Mouse (Mus musculus): ENCODE measurements at regions not wholly inside any gene's neighbourhood (a gene's known extent, or its start where the extent isn't known, plus 50 kb on each side); places are given as distances from the start of the nearest gene placed in this dataset.

DNA sequence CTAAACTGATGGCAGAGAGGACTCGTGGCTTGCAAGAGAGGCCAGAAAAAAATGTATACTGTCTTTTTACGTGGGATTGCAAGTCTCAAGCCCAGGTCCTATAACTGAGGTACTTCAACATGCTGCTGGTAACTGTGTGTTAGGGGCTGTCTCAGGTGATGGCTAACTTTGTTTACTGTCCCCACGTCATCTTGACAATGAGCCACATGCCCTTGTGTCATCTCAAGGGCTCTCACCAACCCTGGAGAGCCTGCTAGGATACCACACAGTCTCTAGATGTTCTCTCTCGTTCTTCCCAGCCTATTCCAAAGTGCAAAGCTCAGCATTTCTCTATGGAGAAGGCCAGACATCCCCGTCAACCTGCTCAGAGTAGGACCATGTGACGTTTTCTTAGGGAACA, 340.6 kb upstream of the Tbx3 start:
- H3K27ac ChIP-seq: no peak overlapping the region
- 81% methylated on average over 6 of the region's 6 CpGs for WGBS
- no peak overlapping the region for H3K4me3 ChIP-seq
- no peaks in the 10 kb centered on the region for H3K36me3 ChIP-seq
- no peak overlapping the region for H3K4me2 ChIP-seq (replicated peaks)
- H3K4me1 ChIP-seq: no peaks in the 10 kb centered on the region
- ATAC-seq (ENCODE audit: low FRiP score): no peak
- H3K27me3 ChIP-seq: peaks cover 4% of the 10 kb centered on the region; the same call in 1 of the 2 replicates
- no peak overlapping the region for H3K9ac ChIP-seq
- no peaks in the 10 kb centered on the region for H3K9me3 ChIP-seq (replicated peaks)

DNA sequence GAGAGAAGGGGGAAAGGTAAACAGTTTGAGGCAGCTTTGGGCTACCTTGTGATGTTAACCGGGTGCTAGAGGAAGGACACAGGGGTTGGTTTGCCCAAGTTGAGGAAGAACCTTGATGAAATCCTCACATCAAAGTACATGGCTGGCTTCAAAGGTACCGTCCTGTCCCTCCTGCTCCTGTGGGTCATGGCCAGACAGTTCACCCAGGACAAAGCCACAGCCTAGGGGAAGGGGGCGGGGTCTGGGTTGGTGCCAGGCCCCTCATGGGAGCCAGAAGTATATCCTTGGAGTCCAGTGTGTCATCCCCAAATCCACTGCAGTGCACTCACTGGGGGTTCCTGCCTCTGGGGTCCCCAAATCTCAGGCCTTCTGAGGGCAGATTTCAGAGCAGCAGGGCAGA, 339.0 kb upstream of the Tbx3 start:
- no peak overlapping the region for H3K9ac ChIP-seq
- ATAC-seq (ENCODE audit: low FRiP score): no peak
- 0 out of 2 replicates have a peak, but pooled peaks cover 4% of the 10 kb centered on the region for H3K27me3 ChIP-seq
- no peaks in the 10 kb centered on the region for H3K9me3 ChIP-seq (replicated peaks)
- no peaks in the 10 kb centered on the region for H3K36me3 ChIP-seq
- WGBS: 66% methylated on average over 3 of the region's 3 CpGs
- H3K4me2 ChIP-seq (replicated peaks): no peak overlapping the region
- H3K27ac ChIP-seq: no peak overlapping the region
- no peaks in the 10 kb centered on the region for H3K4me1 ChIP-seq
- no peak overlapping the region for H3K4me3 ChIP-seq

DNA sequence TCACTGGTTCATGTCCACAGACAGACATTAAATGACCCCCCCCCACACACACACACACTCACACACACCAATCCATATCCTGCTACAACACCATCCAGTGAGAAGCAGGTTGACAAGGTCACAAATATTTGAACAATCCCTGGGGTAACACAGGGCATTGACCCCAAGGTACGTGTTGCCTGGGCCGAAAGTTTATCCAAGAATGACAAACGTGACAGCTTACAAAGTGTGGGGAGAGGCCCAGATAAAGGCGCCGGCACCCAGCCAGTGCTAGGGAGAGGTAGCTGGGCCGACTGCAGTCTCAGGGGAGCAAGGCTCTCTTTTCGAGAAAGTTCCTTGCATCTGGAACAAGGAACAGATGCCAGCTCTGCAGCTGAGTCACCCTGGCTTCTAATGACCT, 337.8 kb upstream of the Tbx3 start:
- 59% methylated on average over 7 of the region's 7 CpGs for WGBS
- 0 out of 2 replicates have a peak, but pooled peaks cover 4% of the 10 kb centered on the region for H3K27me3 ChIP-seq
- H3K4me3 ChIP-seq: no peak overlapping the region
- no peak for ATAC-seq (ENCODE audit: low FRiP score)
- H3K36me3 ChIP-seq: no peaks in the 10 kb centered on the region
- H3K9ac ChIP-seq: no peak overlapping the region
- no peaks in the 10 kb centered on the region for H3K9me3 ChIP-seq (replicated peaks)
- H3K4me1 ChIP-seq: no peaks in the 10 kb centered on the region
- H3K27ac ChIP-seq: no peak overlapping the region
- H3K4me2 ChIP-seq (replicated peaks): no peak overlapping the region

- Histone ChIP-seq H3K36me3 (no peaks in the 10 kb centered on the region), H3K9me3 (replicated peaks) (no peaks in the 10 kb centered on the region), H3K27me3 (0 out of 2 replicates have a peak, but pooled peaks cover 4% of the 10 kb centered on the region), H3K9ac (no peak overlapping the region), H3K4me2 (replicated peaks) (no peak overlapping the region), H3K4me3 (no peak overlapping the region), H3K4me1 (no peaks in the 10 kb centered on the region), H3K27ac (no peak overlapping the region)
- no peak for ATAC-seq (ENCODE audit: low FRiP score)
- 95% methylated on average over 2 of the region's 2 CpGs for WGBS
These were observed 335.3 kb upstream of the Tbx3 start for GRCm38 (mm10) chr5:119335211-119335610.

- no peak for ATAC-seq (ENCODE audit: low FRiP score)
- WGBS: 86% methylated on average over 5 of the region's 6 CpGs
These were observed 334.5 kb upstream of the Tbx3 start for GRCm38 (mm10) chr5:119335979-119336378.

GRCm38 (mm10) chr5:119337739-119338138, 332.7 kb upstream of the Tbx3 start:
- Histone ChIP-seq H3K9ac (no peak overlapping the region), H3K27ac (no peak overlapping the region), H3K36me3 (no peaks in the 10 kb centered on the region), H3K4me3 (no peak overlapping the region), H3K4me2 (replicated peaks) (no peak overlapping the region), H3K27me3 (0 out of 2 replicates have a peak, but pooled peaks cover 4% of the 10 kb centered on the region), H3K4me1 (no peaks in the 10 kb centered on the region), H3K9me3 (replicated peaks) (no peaks in the 10 kb centered on the region)
- no peak for ATAC-seq (ENCODE audit: low FRiP score)
- 81% methylated on average over 4 of the region's 4 CpGs for WGBS

More at GRCm38 (mm10) chr5:119335979-119336378, 334.5 kb upstream of the Tbx3 start:
- Histone ChIP-seq H3K27ac (no peak overlapping the region), H3K4me3 (no peak overlapping the region), H3K9ac (no peak overlapping the region), H3K36me3 (no peaks in the 10 kb centered on the region), H3K4me2 (replicated peaks) (no peak overlapping the region), H3K27me3 (0 out of 2 replicates have a peak, but pooled peaks cover 4% of the 10 kb centered on the region), H3K4me1 (no peaks in the 10 kb centered on the region), H3K9me3 (replicated peaks) (no peaks in the 10 kb centered on the region)

GRCm38 (mm10) chr5:119338711-119339110, 331.8 kb upstream of the Tbx3 start:
- Histone ChIP-seq H3K4me3 (no peak overlapping the region), H3K4me2 (replicated peaks) (no peak overlapping the region), H3K36me3 (no peaks in the 10 kb centered on the region), H3K9me3 (replicated peaks) (no peaks in the 10 kb centered on the region), H3K9ac (no peak overlapping the region), H3K27ac (no peak overlapping the region), H3K4me1 (no peaks in the 10 kb centered on the region), H3K27me3 (0 out of 2 replicates have a peak, but pooled peaks cover 4% of the 10 kb centered on the region)
- WGBS: 91% methylated on average over 6 of the region's 6 CpGs
- ATAC-seq (ENCODE audit: low FRiP score): no peak

- ATAC-seq (ENCODE audit: low FRiP score): no peak
- Histone ChIP-seq H3K27me3 (no peaks in the 10 kb centered on the region), H3K27ac (no peak overlapping the region), H3K9ac (no peak overlapping the region), H3K9me3 (replicated peaks) (no peaks in the 10 kb centered on the region), H3K36me3 (no peaks in the 10 kb centered on the region), H3K4me2 (replicated peaks) (no peak overlapping the region), H3K4me3 (no peak overlapping the region), H3K4me1 (peaks cover 5% of the 10 kb centered on the region; the same call in 1 of the 2 replicates)
- 51% methylated on average over 4 of the region's 4 CpGs for WGBS
These were observed 322.2 kb upstream of the Tbx3 start for GRCm38 (mm10) chr5:119348303-119348702.

DNA sequence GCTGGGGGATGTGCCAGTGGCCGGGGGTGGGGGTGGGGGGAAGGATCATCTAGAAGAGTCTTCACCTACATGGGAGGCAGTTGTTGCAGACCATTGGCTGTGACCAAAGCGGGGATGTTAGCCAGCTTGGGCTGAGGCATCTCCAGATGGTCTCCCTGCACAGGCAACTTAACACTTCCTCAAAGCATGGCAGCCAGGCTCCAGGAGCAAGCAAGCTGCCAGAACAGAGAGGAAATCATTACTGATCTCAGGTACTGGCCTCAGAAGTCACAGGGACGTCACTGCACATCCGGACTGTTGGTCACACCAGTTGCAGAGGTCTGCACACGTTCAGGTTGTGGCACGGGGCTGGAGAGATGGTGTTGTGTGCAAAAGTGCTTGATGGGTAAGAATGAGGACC, 321.1 kb upstream of the Tbx3 start:
- 83% methylated on average over 6 of the region's 6 CpGs for WGBS
- no peak overlapping the region for H3K4me3 ChIP-seq
- ATAC-seq (ENCODE audit: low FRiP score): no peak
- no peaks in the 10 kb centered on the region for H3K27me3 ChIP-seq
- no peak overlapping the region for H3K9ac ChIP-seq
- no peaks in the 10 kb centered on the region for H3K36me3 ChIP-seq
- peaks cover 5% of the 10 kb centered on the region; the same call in 1 of the 2 replicates for H3K4me1 ChIP-seq
- no peak overlapping the region for H3K4me2 ChIP-seq (replicated peaks)
- no peaks in the 10 kb centered on the region for H3K9me3 ChIP-seq (replicated peaks)
- H3K27ac ChIP-seq: no peak overlapping the region

- WGBS: 76% methylated on average over 8 of the region's 8 CpGs
- Histone ChIP-seq H3K4me3 (no peak overlapping the region), H3K27me3 (no peaks in the 10 kb centered on the region), H3K27ac (no peak overlapping the region), H3K9me3 (replicated peaks) (no peaks in the 10 kb centered on the region), H3K4me1 (peaks cover 5% of the 10 kb centered on the region; the same call in 1 of the 2 replicates), H3K9ac (no peak overlapping the region), H3K4me2 (replicated peaks) (no peak overlapping the region), H3K36me3 (no peaks in the 10 kb centered on the region)
- ATAC-seq (ENCODE audit: low FRiP score): no peak
These were observed 320.0 kb upstream of the Tbx3 start for GRCm38 (mm10) chr5:119350325-119350915.

- H3K4me2 ChIP-seq (replicated peaks): no peak overlapping the region
- no peaks in the 10 kb centered on the region for H3K36me3 ChIP-seq
- H3K9ac ChIP-seq: no peak overlapping the region
- H3K27ac ChIP-seq: no peak overlapping the region
- WGBS: 87% methylated on average over 10 of the region's 10 CpGs
- no peak for ATAC-seq (ENCODE audit: low FRiP score)
- H3K4me3 ChIP-seq: no peak overlapping the region
- H3K27me3 ChIP-seq: no peaks in the 10 kb centered on the region
- H3K4me1 ChIP-seq: no peaks in the 10 kb centered on the region
- no peaks in the 10 kb centered on the region for H3K9me3 ChIP-seq (replicated peaks)
These were observed 315.0 kb upstream of the Tbx3 start for GRCm38 (mm10) chr5:119355471-119355870.

DNA sequence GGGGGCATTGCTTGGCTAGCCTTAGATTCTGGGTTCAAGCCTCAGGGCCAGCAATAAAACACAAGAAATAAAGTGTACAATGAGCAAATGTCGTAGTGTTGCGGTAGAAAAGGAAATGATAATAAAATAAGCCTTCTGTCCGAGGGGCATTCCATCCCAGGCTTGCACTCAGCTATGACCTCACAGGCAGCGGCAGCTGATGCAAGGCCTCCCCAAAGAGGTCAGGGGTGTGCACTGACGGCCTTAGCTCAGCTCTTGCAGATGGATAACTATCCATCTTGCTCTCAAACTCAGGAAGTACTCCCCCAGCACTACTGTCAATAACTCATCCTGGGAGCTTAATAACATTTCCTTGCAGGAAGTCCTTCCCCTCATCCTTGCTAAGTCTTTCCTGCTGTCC, 314.4 kb upstream of the Tbx3 start:
- Histone ChIP-seq H3K4me3 (no peak overlapping the region), H3K4me2 (replicated peaks) (no peak overlapping the region), H3K4me1 (no peaks in the 10 kb centered on the region), H3K27me3 (no peaks in the 10 kb centered on the region), H3K27ac (no peak overlapping the region), H3K9me3 (replicated peaks) (no peaks in the 10 kb centered on the region), H3K36me3 (no peaks in the 10 kb centered on the region), H3K9ac (no peak overlapping the region)
- WGBS: 74% methylated on average over 5 of the region's 5 CpGs
- no peak for ATAC-seq (ENCODE audit: low FRiP score)

DNA sequence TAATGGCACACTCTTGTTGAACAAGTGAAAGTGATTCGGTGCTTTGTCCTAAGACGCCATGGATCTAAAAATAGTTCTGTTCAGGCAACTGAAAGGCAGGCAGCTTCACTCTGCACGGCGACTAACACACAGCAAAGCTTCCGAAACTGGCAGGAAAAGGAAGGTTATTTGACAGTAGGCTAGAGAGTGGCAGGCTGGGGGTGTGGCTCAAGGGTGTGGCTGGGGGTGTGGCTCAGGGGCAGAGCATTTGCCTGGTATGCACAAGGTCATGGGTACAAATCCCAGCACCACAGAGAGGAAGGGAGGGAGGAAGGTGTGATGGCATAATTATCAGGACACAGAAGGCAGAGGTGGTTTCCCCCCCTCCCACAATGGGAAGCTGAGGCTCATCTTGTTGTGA, 310.8 kb upstream of the Tbx3 start:
- WGBS: 81% methylated on average over 5 of the region's 5 CpGs
- Histone ChIP-seq H3K27me3 (0 out of 2 replicates have a peak, but pooled peaks cover 3% of the 10 kb centered on the region), H3K36me3 (no peaks in the 10 kb centered on the region), H3K27ac (no peak overlapping the region), H3K9ac (no peak overlapping the region), H3K4me1 (no peaks in the 10 kb centered on the region), H3K4me2 (replicated peaks) (no peak overlapping the region), H3K9me3 (replicated peaks) (no peaks in the 10 kb centered on the region), H3K4me3 (no peak overlapping the region)
- no peak for ATAC-seq (ENCODE audit: low FRiP score)
